Mouse (Mus musculus) heart, postnatal 10 days (tissue): Measurements from ENCODE around the gene Mtmr14. TPM values are rescaled to one million over a fixed set of nuclear protein-coding genes. Genes with fewer than 3 reads are reported as not detected.

ENCODE experiments used
- DNase-seq, 2 experiments: peaks; one replicate each; pipeline ENCODE4 v3.0.0; 2021
- intact Hi-C: fragments of 180-260 bp; cut with DNase I; formaldehyde crosslinking; loops from one replicate; pipeline ENCODE4 v1.15.1; 2025
- total RNA-seq, 2 experiments: library from RNA; stranded (reverse); gene quantifications; 2 replicates each; pipeline ENCODE4 v1.2.3; 2021

The Mtmr14 gene
- total RNA-seq, 2 experiments from 2014 or later: 15.5 to 16.1 TPM

- DNase-seq: no peak
- intact Hi-C loops: no loop called here
Observed at GRCm38 (mm10) chr6:113272365-113272764, 34.7 kb downstream of the Mtmr14 start.

GRCm38 (mm10) chr6:113276846-113277245 is 39.2 kb downstream of the Mtmr14 start:
- DNase-seq: no peak
- intact Hi-C loops: no loop called here

GRCm38 (mm10) chr6:113281676-113282075 is 44.0 kb downstream of the Mtmr14 start:
- no peak for DNase-seq
- intact Hi-C loops: no loop called here

- intact Hi-C loops: no loop called here
- peak; percentile 20 to 32 for DNase-seq
Observed at GRCm38 (mm10) chr6:113282101-113282802, 44.6 kb downstream of the Mtmr14 start, which contains the start of gene Cpne9. TSS of gene Cpne9 (plus strand) at chr6:113282307.

- DNase-seq: no peak
- intact Hi-C loops: no loop called here
Observed at GRCm38 (mm10) chr6:113282969-113283368, 45.3 kb downstream of the Mtmr14 start.

- no peak for DNase-seq
- intact Hi-C loops: no loop called here
Observed at GRCm38 (mm10) chr6:113283500-113283899, 45.9 kb downstream of the Mtmr14 start.

GRCm38 (mm10) chr6:113284931-113285330 is 47.3 kb downstream of the Mtmr14 start:
- intact Hi-C loops: no loop called here
- no peak for DNase-seq

GRCm38 (mm10) chr6:113286316-113286715 is 48.7 kb downstream of the Mtmr14 start:
- intact Hi-C loops: no loop called here
- DNase-seq: no peak

- no peak for DNase-seq
- intact Hi-C loops: no loop called here
Observed at GRCm38 (mm10) chr6:113287236-113287635, 49.6 kb downstream of the Mtmr14 start.

- intact Hi-C loops: no loop called here
Observed at GRCm38 (mm10) chr6:113289346-113289745, 51.7 kb downstream of the Mtmr14 start.

GRCm38 (mm10) chr6:113290346-113290745 is 52.7 kb downstream of the Mtmr14 start:
- intact Hi-C loops: loop anchor here (5.0 kb wide), 1 partner anchor 468 kb away; no protein-coding TSS in a partner anchor
- DNase-seq: no peak

More at GRCm38 (mm10) chr6:113289346-113289745, 51.7 kb downstream of the Mtmr14 start:
- no peak for DNase-seq

- intact Hi-C loops: loop anchor here (5.0 kb wide), 1 partner anchor 471 kb away; no protein-coding TSS in a partner anchor
- peak in 1 of 2 experiments; percentile 24 for DNase-seq
Observed at GRCm38 (mm10) chr6:113292938-113293337, 55.3 kb downstream of the Mtmr14 start.

- no peak for DNase-seq
- intact Hi-C loops: no loop called here
Observed at GRCm38 (mm10) chr6:113296046-113296445, 58.4 kb downstream of the Mtmr14 start.

- no peak for DNase-seq
- intact Hi-C loops: no loop called here
Observed at GRCm38 (mm10) chr6:113296639-113297038, 59.0 kb downstream of the Mtmr14 start.

GRCm38 (mm10) chr6:113301350-113301749 is 63.7 kb downstream of the Mtmr14 start:
- intact Hi-C loops: loop anchor here (5.0 to 10.0 kb wide), 5 partner anchors 64 to 897 kb away; partner anchors contain the start of genes Mtmr14, Rad18 and Tatdn2
- DNase-seq: no peak

- intact Hi-C loops: loop anchor here (2.0 to 10.0 kb wide), 6 partner anchors 65 to 897 kb away; partner anchors contain the start of genes Mtmr14, Rad18 and Tatdn2
- peak in 1 of 2 experiments; percentile 41 for DNase-seq
Observed at GRCm38 (mm10) chr6:113302258-113302657, 64.6 kb downstream of the Mtmr14 start.

GRCm38 (mm10) chr6:113306322-113306985 is 68.8 kb downstream of the Mtmr14 start:
- DNase-seq: peak; percentile 100
- intact Hi-C loops: loop anchor here (2.0 to 10.0 kb wide), 4 partner anchors 72 to 902 kb away; partner anchors contain the start of genes Arpc4, Tatdn2 and Thumpd3

GRCm38 (mm10) chr6:113306986-113307349 is 69.3 kb downstream of the Mtmr14 start, which contains the start of gene Brpf1:
TSS of gene Brpf1 (plus strand) at chr6:113307137.
- intact Hi-C loops: loop anchor here (1.0 to 10.0 kb wide), 5 partner anchors 19 to 902 kb away; partner anchors contain the start of genes Arpc4, Ogg1, Tatdn2 and Thumpd3

GRCm38 (mm10) chr6:113307481-113308121 is 70.0 kb downstream of the Mtmr14 start:
- peak; percentile 50 to 68 for DNase-seq
- intact Hi-C loops: loop anchor here (1.0 to 10.0 kb wide), 5 partner anchors 19 to 903 kb away; partner anchors contain the start of genes Arpc4, Ogg1, Tatdn2 and Thumpd3

More at GRCm38 (mm10) chr6:113306986-113307349, 69.3 kb downstream of the Mtmr14 start, which contains the start of gene Brpf1:
- DNase-seq: no peak

- intact Hi-C loops: loop anchor here (10.0 kb wide), 2 partner anchors 387 to 903 kb away; partner anchors contain the start of gene Tatdn2
- DNase-seq: peak; percentile 42 to 51
Observed at GRCm38 (mm10) chr6:113308141-113308540, 70.5 kb downstream of the Mtmr14 start.
